Mouse (Mus musculus): Measurements from ENCODE around the gene Slc2a8.

GRCm38 (mm10) chr2:32928947-32929829, 52.7 kb downstream of the Slc2a8 start:
- no peak for TF ChIP-seq CTCF (IDR thresholded peaks at IDR 0.05; ENCODE audit: insufficient read depth, low read length)
- no peak for TF ChIP-seq POLR2A (IDR thresholded peaks at IDR 0.05; ENCODE audit: borderline replicate concordance, extremely low read depth, low read depth, low read length)
